Mouse (Mus musculus): ENCODE results near the gene Olfr293. TPM values are rescaled to one million over a fixed set of nuclear protein-coding genes. Genes with fewer than 3 reads are reported as not detected.
A peak's percentile ranks its signal among the peaks of the same experiment; 100 is the strongest.

Olfr293 gene
- polyA plus RNA-seq (2014; fragmentation: Nextera tagmentation; extraction: Ambion mirVana) = not detected in 2 replicates

GRCm38 (mm10) chr7:86648761-86649160 is at the start of gene Olfr293:
Olfr293 (plus strand) TSS chr7:86649061.
- ATAC-seq (replicated peaks; ENCODE audit: low FRiP score) = no peak
- Histone ChIP-seq H3K36me3 (ENCODE audit: control insufficient read depth, insufficient read depth, low read length) (no peaks in the 10 kb centered on the region), H3K4me1 (replicated peaks; ENCODE audit: control insufficient read depth, insufficient read depth, low read length) (no peaks in the 10 kb centered on the region), H3K9me3 (ENCODE audit: control insufficient read depth, low read length) (no peaks in the 10 kb centered on the region), H3K9ac (ENCODE audit: low read length) (no peak within 1 kb of the TSS), H3K4me2 (ENCODE audit: low read depth, low read length, severe bottlenecking) (no peak within 1 kb of the TSS), H3K27ac (ENCODE audit: low read depth, low read length) (no peak within 1 kb of the TSS), H3K27me3 (ENCODE audit: control insufficient read depth, insufficient read depth, low read length) (no peaks in the 10 kb centered on the region), H3K4me3 (ENCODE audit: low read depth, low read length) (no peak within 1 kb of the TSS)
- WGBS = 92% methylated on average over 4 of the region's 4 CpGs
- no peak for DNase-seq (ENCODE audit: low spot score)

GRCm38 (mm10) chr7:86616543-86616942 is 32.3 kb upstream of the Olfr293 start, which contains the start of gene Olfr294:
Olfr294 (minus strand) TSS chr7:86616643.
- DNase-seq (ENCODE audit: low spot score) = no peak
- H3K27me3 ChIP-seq (ENCODE audit: control insufficient read depth, insufficient read depth, low read length) = no peaks in the 10 kb centered on the region
- H3K4me2 ChIP-seq (ENCODE audit: low read depth, low read length, severe bottlenecking) = no peak within 1 kb of the TSS

GRCm38 (mm10) chr7:86688030-86688429 is 39.2 kb downstream of the Olfr293 start, which contains the start of gene Olfr292:
Olfr292 (plus strand) TSS chr7:86688330.
- Histone ChIP-seq H3K9me3 (ENCODE audit: control insufficient read depth, low read length) (no peaks in the 10 kb centered on the region), H3K4me2 (ENCODE audit: low read depth, low read length, severe bottlenecking) (no peak within 1 kb of the TSS), H3K27ac (ENCODE audit: low read depth, low read length) (no peak within 1 kb of the TSS), H3K4me1 (replicated peaks; ENCODE audit: control insufficient read depth, insufficient read depth, low read length) (no peaks in the 10 kb centered on the region), H3K9ac (ENCODE audit: low read length) (no peak within 1 kb of the TSS), H3K4me3 (ENCODE audit: low read depth, low read length) (no peak within 1 kb of the TSS), H3K36me3 (ENCODE audit: control insufficient read depth, insufficient read depth, low read length) (no peaks in the 10 kb centered on the region), H3K27me3 (ENCODE audit: control insufficient read depth, insufficient read depth, low read length) (no peaks in the 10 kb centered on the region)
- ATAC-seq (replicated peaks; ENCODE audit: low FRiP score) = 0 out of 2 replicates have a peak, but pooled peaks have one; percentile 5
- no peak for DNase-seq (ENCODE audit: low spot score)

More at GRCm38 (mm10) chr7:86616543-86616942, 32.3 kb upstream of the Olfr293 start, which contains the start of gene Olfr294:
- H3K4me1 ChIP-seq (replicated peaks; ENCODE audit: control insufficient read depth, insufficient read depth, low read length) = no peaks in the 10 kb centered on the region
- H3K4me3 ChIP-seq (ENCODE audit: low read depth, low read length) = no peak within 1 kb of the TSS
- no peak for ATAC-seq (replicated peaks; ENCODE audit: low FRiP score)
- 67% methylated on average over 2 of the region's 2 CpGs for WGBS
- no peak within 1 kb of the TSS for H3K9ac ChIP-seq (ENCODE audit: low read length)
- H3K9me3 ChIP-seq (ENCODE audit: control insufficient read depth, low read length) = no peaks in the 10 kb centered on the region
- no peaks in the 10 kb centered on the region for H3K36me3 ChIP-seq (ENCODE audit: control insufficient read depth, insufficient read depth, low read length)
- no peak within 1 kb of the TSS for H3K27ac ChIP-seq (ENCODE audit: low read depth, low read length)

Other genes starting within 250 kb of the Olfr293 start
- not detected in 2 replicates for gene Olfr301, start 245.2 kb upstream of the Olfr293 start, polyA plus RNA-seq (2014; fragmentation: Nextera tagmentation; extraction: Ambion mirVana)
- gene Olfr299, start 189.1 kb upstream of the Olfr293 start, polyA plus RNA-seq (2014; fragmentation: Nextera tagmentation; extraction: Ambion mirVana) = not detected in 2 replicates
- gene Olfr298, start 156.6 kb upstream of the Olfr293 start, polyA plus RNA-seq (2014; fragmentation: Nextera tagmentation; extraction: Ambion mirVana) = not detected in 2 replicates
- not detected in 2 replicates for gene Olfr297, start 129.1 kb upstream of the Olfr293 start, polyA plus RNA-seq (2014; fragmentation: Nextera tagmentation; extraction: Ambion mirVana)
- gene Olfr295, start 65.2 kb upstream of the Olfr293 start, polyA plus RNA-seq (2014; fragmentation: Nextera tagmentation; extraction: Ambion mirVana) = not detected in 2 replicates
- not detected in 2 replicates for gene Olfr294, start 32.4 kb upstream of the Olfr293 start, polyA plus RNA-seq (2014; fragmentation: Nextera tagmentation; extraction: Ambion mirVana)
- not detected in 2 replicates for gene Olfr292, start 39.3 kb downstream of the Olfr293 start, polyA plus RNA-seq (2014; fragmentation: Nextera tagmentation; extraction: Ambion mirVana)
- gene Folh1, start 126.9 kb downstream of the Olfr293 start, polyA plus RNA-seq (2014; fragmentation: Nextera tagmentation; extraction: Ambion mirVana) = 0.12 and 0.13 TPM in 2 replicates
- gene Vmn2r77, start 146.0 kb downstream of the Olfr293 start, polyA plus RNA-seq (2014; fragmentation: Nextera tagmentation; extraction: Ambion mirVana) = not detected in 2 replicates